Mouse (Mus musculus) adrenal gland, postnatal 36 days (tissue): ENCODE measurements around the gene Myoc. TPM values are rescaled to one million over a fixed set of nuclear protein-coding genes. Genes with fewer than 3 reads are reported as not detected.
"Not testable (repeated sequence)": the region's sequence is repeated elsewhere in the genome, so short reads cannot be mapped to it uniquely, and the experiment has no call there.

Experiments used
- DNase-seq, 2 experiments: peaks; one replicate each; pipeline ENCODE4 v3.0.0; 2021; ENCODE audit warnings: mixed read lengths in 1 of 2
- long read RNA-seq, 2 experiments: library from polyadenylated mRNA; stranded (forward); transcript quantifications; one replicate each; pipeline ENCODE4 v2.0.0; 2021; ENCODE audit warnings: borderline sequencing depth in 2 of 2
- total RNA-seq, 2 experiments: library from RNA; stranded (reverse); gene quantifications; 2 replicates each; pipeline ENCODE4 v1.2.3; 2021

Gene Myoc
- total RNA-seq = 1 to 10 TPM; 2.5 to 3.3 TPM
- long read RNA-seq, experiment 1, partial matches to known transcripts = 0 of 1 reads
- long read RNA-seq, experiment 1, other reads (novel, unspliced or antisense) = 0 of 1 reads
- long read RNA-seq, experiment 2, partial matches to known transcripts = 1 of 2 reads
- long read RNA-seq, experiment 2, other reads (novel, unspliced or antisense) = 0 of 2 reads

DNA sequence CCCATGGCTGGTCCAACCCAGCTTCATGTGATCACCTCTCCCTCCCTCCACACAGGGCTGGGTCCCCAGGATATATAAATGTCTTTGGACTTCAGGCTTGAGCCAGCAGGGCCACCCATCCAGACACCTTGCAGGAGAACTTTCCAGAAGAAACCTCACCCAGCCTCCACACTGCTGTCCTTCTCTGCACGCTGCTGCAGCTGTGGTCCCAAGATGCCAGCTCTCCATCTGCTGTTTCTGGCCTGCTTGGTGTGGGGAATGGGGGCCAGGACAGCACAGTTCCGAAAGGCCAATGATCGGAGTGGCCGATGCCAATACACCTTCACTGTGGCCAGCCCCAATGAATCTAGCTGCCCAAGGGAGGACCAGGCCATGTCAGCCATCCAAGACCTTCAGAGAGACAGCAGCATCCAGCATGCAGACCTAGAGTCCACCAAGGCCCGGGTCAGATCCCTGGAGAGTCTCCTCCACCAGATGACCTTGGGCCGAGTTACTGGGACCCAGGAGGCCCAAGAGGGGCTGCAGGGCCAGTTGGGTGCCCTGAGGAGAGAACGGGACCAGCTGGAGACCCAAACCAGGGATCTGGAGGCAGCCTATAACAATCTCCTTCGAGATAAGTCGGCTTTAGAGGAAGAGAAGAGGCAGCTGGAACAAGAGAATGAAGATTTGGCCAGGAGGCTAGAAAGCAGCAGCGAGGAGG is at the start of gene Myoc:
TSS of gene Myoc (plus strand) at position 105 of the 700 bp plus-strand sequence.
- no peak for DNase-seq

DNA sequence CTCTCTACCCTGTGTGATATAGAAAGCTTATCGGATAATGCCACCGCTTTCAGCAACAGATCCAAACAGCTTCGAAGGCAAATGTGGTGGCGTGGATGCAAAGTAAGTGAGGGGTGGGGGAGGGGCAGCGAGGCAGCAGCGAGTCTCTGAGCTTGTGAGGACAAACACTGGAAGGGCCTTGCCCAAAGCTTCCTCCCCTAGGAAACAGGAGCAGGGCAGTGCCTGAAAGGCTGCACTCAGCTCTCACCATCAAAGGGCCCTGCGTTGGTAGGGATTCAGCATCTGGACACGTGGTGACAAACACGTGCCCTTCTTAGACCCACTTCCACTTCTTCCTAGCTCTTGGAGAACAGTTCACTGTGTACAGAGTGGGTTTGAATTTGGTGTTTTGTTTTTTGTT is 49.5 kb upstream of the Myoc start:
- peak in 1 of 2 experiments; percentile 8 for DNase-seq

DNA sequence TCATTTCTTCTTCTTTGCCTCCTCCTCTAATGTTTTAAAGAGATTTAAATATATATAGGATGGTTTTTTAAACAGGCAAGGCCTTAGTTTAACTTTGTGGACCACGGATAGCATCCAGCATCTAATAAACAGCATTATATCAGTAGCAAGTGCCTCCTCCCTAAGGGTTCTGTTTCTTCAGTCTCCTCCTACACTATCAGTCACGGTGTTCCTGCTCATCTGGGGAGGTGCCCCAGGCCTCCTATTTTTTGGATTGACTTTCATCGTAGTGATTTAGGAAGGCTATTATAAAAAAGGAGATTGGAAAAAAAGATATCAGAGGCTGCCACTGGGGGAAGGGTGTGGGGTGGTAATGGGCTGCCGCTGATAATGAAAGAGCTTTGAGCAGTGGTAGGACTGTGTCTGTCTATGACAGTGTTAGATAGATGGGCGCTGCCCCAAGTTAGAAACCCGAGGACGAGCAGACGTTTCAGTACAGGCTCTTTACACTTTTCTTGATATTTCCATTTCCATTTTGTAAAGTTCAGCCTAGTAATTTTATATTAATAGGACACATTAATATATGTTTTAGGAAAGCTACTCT is 48.4 kb upstream of the Myoc start:
- no peak for DNase-seq

DNA sequence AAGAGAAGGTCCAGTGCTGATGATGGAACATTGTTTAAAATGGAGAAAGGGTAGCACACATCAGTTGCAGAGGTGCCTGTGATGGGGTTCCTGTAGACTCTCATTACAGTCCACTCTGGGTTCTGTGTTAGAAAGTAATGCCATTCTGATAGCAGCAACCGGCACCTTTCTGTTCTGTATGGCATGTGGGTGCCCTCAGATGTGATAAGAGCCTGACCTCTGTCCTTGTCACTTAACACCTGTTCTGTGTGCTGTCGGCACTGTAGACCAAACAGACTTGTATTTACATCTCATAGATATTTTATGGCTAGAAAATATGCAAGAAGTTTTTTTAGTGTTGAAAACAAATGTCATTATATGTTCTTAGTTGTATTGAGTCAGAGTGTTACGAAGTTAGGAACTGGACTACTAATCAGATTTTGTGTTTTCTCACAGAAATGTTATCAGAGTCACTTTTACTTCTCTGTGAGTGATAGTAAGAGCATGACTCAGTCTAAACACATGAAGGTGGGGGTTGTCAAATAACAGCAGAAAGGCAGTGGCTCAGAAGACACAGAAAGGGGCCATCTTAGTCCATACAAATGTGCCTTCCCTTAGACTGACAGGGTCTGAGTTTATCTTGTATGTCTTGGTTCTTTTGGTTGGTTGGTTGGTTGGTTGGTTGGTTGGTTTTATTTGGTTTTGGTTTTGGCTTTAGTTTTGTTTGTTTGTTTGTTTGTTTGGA is 41.4 kb upstream of the Myoc start:
- DNase-seq = no peak

DNA sequence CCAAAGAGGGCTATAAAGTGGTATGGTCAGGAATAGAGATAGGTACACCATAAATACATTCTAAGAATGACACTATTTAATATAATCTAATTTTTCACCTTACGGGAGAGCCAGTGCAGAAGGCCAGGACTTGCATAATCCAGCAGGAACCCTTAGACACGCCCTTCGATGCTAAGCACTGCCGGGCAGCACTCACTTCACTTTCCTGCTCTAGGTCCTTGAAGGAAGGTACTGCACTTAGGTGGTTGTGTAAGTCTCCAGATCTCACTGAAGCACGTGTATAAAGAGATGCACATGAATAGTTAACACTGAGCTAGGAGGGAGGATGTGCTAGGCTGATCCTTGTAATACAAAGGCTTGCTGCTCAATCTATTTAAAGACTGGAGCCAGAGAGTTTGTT is 39.3 kb upstream of the Myoc start:
- DNase-seq = no peak

DNA sequence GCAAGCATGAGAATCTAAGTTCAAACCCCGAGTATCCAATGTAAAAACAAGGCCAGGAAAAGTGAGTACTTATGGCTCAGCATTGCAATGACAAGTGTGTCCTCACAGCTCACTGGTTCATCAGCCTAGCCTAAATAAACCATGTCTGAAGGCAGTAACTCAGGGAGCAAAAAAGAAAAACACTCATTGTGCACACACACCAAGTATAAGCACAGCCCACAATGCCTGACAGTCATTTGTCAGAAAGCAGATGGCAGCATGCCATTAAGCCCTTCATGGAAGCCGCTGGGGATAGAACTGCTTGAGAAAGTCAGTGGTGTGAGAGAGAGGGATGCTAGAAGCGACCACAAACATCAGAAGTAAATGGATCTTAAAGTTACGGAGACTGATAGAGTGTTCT is 37.7 kb upstream of the Myoc start:
- DNase-seq = no peak

DNA sequence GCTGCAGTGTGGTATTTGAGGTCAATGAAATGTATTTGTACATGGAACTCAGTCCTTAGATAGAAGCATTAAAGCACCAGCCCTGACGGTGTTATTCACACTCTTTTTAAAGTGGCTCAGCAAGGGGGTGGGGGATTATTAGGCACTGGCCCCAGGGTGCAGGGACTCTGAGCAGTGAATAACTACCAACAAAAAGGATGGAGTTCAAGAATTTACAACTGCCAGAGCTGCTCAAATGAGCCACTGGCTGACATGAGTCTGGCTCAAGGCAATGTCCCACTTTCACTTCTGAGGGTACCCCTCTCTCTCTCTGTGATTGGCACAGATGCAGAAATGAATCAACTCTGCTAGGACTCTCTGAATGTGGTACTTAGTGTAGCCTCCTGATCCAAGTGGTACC is 30.8 kb upstream of the Myoc start:
- DNase-seq = no peak

DNA sequence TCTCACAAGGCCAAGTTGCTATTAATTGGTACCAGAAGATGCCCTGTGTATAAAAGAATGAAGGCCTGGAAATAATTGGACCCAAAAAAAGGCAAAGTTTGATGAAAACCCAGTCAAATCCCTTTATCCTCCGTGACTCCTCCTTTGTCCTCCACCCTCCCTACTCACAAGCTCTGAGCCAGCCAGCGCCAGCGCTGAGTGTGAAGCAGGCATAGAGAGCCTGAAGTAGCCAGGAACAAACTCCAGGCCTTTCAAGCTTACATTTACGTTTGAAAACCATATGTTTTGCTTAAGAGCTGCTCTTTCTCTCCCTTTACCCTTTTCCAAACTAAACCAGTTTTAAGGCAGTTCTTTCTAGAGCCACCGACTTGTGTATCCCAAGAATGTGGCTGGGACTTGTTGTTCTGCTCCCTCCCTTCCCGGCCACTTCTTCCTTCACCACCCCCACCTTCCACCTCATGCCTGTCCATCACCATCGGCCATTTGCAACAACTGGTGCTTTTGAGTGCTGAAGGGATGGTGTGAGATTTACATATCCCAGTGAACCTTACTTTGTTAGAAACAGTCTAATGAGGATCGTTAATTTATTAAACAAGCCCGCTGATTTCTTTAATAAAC is 29.2 kb upstream of the Myoc start:
- DNase-seq = peak; percentile 10 to 18

DNA sequence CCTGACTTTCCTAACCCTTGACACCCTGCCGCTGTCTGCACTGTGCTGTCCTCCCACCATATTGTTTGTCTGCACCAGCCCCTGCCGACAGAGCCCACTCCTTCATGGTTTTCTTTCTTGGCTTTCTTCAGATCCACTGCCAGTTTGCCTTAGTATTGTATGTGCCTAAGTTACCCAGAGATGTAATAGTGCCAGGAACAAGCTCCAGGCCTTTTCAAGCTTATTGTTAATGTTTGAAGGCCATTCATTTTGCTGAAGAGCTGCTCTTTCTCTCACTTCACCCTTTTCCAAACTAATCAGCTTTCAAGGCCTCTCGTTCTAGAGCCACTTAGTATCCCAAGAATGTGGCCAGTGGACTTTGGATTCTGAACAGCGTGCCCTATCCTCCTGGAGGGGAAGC is 27.8 kb upstream of the Myoc start:
- no peak for DNase-seq

DNA sequence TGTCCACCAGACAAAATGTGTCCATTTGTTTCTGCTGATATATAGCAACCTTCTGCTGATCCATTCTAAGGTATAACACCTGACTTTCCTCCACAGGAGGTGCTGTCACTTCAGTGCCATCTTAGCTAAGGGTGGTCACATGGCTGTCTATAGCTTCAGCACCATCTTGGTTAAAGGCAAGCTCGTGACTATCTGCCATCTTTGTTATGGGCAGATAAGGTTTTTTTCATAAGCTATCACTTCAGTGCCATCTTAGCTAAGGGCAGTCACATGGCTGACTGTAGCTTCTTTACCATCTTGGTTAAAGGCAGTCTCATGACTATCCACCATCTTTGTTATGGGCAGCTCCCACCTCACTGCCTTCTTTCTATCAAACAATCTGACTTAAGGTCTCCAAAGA is 23.4 kb upstream of the Myoc start:
- DNase-seq = no peak

DNA sequence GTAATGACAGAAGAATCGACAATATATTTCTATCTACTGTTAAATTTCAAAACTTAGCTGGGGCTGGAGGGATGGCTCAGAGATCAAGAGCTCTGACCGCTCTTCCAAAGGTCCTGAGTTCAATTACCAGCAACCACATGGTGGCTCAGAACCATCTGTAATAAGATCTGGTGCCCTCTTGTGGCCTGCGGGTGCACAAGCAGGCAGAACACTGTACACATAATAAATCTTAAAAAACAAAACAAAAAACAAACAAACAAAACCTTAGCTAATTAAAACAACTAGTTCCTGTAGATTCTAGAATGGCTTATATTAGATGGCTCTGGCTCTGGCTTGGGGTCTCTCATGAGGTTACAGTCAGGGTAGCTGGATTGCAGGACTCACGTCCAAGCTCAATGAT is 18.5 kb upstream of the Myoc start:
- no peak for DNase-seq

DNA sequence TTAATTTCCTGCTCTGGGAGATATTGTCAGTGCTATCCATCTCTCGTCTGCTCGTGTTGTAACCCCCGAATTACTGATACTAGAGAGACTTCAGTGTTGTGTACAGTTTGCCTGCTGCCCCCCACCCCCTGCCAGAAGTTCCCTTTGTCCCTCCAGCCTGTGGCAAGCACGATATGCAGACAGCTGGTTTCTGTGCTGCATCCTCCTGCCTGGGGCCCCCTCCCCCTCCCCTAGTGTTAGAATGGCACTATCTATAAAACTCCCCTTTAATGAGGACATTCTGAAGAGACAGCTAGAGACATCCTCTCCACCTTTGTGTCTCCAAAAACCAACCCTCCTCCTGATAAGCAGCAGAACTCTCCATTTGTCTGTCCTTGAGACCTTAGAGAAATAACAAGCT is 15.1 kb upstream of the Myoc start:
- no peak for DNase-seq

DNA sequence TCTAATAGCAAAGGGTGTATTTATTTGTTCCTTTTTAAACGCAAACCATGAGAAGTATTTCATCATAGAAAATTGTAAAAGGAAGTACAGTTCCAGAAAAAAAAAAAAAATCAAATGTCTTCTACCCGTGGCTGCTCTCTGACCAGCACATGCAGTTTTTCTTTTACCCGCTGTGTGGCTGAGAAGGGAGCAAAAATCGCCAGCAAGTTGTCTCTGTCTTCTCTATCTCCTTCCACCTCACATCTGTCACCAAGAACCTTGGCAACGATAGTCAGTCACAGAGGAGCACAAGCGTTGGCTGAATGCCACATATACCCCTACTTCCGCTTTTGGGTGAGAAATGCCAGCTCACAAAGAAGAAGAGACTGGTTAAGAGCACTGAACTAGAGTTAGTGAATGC is 13.7 kb upstream of the Myoc start:
- no peak for DNase-seq

DNA sequence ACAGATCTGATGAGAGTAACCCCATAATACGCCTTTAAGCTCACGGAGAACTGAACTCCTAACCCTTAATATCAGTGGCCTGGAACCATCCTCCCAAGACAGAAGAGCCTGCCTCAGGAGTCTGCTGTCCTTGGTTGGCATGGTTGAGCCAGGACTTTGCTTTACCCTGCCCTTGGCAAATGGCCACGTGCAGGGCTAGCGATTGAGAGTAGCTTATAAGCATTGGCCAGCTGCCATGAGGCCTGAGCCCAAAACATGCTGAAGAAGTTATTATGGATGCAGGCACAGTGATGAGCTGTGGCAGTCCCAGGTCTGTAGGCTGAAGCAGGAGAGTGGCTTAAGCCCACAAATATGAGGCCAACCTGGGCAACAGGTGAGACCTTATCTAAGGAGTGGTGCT is 11.1 kb upstream of the Myoc start:
- DNase-seq = peak; percentile 11 to 17

DNA sequence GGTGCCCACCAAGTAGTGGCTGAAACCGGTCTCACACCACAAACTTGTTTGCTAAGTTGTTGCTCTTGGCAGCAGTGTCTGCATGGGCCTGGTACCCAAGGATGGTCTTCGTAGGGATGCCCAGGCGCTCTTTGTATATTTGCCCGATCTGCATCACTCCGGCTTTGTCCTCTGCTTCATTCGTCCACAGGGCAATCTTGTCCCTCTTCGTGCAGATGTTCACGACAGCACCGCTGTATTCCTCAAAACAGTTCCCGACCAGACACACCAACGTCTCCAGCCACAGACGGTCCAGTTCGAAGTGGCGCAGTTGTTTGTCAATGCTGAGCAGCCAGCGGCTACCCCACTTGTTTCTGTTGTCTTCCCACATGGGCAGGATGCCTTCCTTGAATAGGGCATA is 10.6 kb upstream of the Myoc start:
- DNase-seq = not testable (repeated sequence)

DNA sequence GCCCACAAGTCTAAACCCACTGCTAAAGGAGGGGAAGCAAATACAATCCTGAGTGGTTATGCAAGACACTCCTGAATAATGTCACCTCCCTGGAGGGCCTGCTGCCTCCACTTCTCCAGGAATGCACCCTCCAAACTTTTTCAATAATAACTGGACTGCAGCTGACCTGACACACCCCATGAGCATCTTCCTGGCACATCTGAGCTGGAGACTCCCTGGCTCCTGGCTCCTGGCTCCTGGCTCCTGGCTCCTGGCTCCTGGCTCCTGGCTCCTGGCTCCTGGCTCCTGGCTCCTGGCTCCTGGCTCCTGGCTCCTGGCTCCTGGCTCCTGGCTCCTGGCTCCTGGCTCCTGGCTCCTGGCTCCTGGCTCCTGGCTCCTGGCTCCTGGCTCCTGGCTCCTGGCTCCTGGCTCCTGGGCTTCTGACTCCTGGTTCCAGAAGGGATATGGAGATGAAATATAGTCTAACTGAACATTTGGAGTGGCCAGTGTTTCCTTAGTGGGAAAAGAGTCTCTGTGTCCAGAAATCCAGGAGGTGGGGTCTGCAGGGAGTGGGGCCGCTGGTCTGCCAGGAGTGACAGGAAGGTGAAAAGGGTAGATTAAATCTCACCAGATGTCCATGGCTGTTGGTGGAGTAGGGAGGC is 3.5 kb upstream of the Myoc start:
- not testable (repeated sequence) for DNase-seq

DNA sequence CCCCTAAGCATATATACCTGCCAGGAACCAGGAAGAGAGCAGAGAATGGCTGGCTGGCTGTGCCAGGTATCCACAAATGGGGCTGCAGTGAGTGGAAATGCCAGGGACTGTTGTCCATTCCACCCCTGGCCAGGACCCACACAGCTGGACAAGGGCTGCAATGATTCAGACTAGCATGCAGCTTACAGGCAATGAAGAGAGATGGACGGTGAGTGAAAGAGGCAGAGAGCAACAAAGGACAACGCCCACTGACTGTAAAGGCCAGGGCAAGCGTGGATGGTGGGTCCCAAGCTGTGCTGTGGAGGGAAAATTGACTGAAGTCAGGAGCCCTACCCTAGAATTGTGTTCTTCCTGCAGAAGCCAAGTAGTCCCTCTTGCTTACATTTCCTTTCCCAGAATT is 2.4 kb upstream of the Myoc start:
- DNase-seq = no peak

DNA sequence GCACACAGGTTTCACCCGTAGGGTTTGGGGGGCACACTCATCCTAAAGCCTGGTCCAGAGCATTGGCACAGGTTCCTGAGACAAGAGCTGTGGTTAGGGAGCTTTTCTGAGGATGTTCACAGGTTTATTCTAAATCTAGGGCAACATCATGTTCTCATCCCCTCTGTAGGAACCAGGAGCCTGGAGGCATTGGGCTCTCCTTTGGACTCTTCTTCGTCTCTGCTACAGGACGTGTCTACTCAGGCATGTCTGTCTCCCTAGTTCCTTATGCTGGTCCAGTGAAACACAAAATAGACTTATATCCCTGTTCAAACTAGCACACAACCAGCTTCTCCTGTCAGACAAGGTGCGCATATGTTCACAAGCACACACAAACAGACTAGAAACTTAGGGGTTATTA is 420 bp upstream of the Myoc start:
- no peak for DNase-seq

DNA sequence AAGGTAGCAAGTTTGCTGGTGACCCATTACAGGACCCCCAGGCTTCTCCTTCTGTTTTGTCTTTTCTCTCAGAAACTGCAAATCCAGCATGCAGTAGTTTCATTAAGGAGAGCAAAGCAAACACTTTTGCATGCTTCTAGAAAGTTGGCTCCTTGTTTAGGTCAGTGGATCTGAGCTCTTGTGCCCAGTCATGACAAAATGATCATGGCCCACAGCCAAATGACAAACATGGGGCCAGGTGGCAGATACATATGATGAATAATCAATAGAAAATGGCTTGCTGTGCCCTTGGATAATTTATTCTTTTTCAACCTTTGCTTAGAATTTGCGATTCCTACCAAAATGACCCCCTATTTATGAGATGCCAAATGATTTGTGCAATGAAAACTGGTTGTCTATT is 906 bp downstream of the Myoc start:
- DNase-seq = no peak

DNA sequence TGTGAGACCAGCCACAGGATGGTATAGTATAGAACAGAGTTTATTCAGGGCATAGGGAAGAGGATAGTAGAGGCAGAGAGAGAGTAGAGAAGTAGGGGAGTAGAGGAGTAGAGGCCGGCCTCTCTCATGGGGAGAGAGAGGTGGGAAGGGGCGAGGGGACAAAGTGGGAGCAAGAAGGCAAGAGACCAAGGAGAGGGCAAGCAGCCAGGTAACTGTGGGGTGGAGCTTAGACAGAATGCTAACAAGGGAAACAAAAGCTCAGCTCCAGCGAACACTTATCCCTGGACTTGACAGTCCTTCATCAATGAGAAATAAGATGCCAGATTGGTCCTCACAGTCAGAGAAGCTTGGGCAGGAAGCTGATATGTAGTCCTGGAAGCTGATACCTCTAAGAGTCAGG is 3.6 kb downstream of the Myoc start:
- no peak for DNase-seq

DNA sequence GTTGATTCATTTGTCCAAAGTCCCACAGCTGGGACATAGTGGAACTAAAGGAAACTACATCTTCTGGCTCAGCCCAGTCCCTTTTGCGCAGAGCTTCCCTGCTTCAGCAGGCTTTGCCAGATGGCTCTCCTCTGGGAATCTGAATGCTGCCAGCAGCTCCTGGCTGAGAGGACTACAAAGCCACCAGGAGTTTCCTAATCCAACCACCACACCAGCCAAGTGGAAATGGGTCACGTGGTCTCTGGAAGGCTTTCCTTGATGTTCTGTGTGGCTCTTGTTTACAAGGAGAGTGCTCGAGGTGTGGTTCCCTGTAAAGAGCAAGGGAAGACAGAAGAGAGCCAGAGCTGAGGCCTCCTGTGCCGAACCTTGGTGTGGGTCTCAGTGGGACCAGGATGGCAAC is 4.8 kb downstream of the Myoc start:
- DNase-seq = peak; percentile 45 to 76

DNA sequence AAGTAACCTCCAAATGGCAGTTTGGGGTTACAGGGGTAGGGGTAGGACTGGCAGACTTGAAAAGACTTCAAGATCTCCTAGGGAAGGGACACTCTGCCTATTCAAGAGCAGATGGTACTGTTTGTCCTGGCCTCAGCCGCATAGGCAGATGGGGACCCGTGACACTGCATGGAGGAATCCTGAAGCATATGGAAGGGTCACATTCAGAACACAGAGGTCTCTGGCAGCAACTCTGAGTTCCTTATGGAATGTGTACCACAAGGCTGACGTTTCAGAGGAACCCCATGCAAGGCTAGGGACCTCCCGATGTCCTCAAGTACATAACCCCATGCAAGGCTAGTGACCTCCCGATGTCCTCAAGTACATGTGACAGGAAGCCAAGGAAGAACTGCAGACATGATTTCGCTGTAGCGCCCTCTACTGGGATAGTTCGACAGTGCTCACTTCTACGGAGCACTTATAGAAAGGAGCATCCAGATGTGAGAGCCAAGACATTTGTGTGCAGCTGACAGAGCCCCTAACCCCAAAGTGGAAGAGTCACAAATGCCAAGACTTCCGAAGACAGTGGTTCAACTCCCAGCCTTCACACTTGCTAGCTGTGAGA is 7.2 kb downstream of the Myoc start:
- DNase-seq = peak in 1 of 2 experiments; percentile 13
